Mouse (Mus musculus): ENCODE data around the gene Gltp. TPM values are rescaled to one million over a fixed set of nuclear protein-coding genes. Genes with fewer than 3 reads are reported as not detected.

The Gltp gene
- total and polyA plus RNA-seq, 3 experiments: 14.2 to 37.8 (median 17.0) TPM

DNA sequence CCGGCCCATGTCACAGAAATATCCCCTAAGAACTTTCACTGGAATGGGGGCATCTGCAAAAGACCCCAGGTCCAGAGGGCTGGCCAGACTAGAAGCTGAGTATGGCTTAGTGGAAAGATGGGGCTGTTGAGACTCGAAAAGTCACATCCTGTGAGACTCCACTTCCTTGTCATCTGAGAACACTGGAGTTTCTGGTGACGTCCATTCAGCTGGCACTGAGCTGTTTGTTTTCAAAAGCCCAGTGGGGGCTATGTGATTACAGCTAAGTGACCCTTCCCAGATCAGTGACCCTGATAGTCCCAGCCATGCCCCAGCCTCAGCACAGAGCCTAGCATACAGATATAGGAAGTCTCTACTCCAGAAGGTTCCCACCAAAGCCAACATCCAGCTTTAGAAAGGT, 39.3 kb downstream of the Gltp start:
- Histone ChIP-seq H3K4me1 (ENCODE audit: control insufficient read depth, insufficient read depth, low read length) (peaks cover 11% of the 10 kb centered on the region), H3K36me3 (ENCODE audit: control insufficient read depth, insufficient read depth, low read length) (no peaks in the 10 kb centered on the region), H3K27ac (peak overlapping the region; percentile 13), H3K4me3 (no peak overlapping the region), H3K79me2 (replicated peaks; ENCODE audit: control insufficient read depth, insufficient read depth, low read length) (no peaks in the 10 kb centered on the region), H3K9ac (ENCODE audit: low read depth, low read length) (peak overlapping the region; percentile 23; the same call in 1 of the 2 replicates), H3K27me3 (ENCODE audit: control insufficient read depth, insufficient read depth, low read length) (no peaks in the 10 kb centered on the region)
- 33% methylated on average over 3 of the region's 3 CpGs for WGBS
- intact Hi-C loops (cut with DNase I): loop anchor here (2.0 kb wide), 1 partner anchor 15 kb away; no protein-coding TSS in a partner anchor
- TF ChIP-seq POLR2A (IDR thresholded peaks at IDR 0.05; ENCODE audit: insufficient read depth, low read depth, low read length): no peak
- no peak for TF ChIP-seq CTCF (IDR thresholded peaks at IDR 0.05)
- no peak for TF ChIP-seq EP300 (IDR thresholded peaks at IDR 0.05; ENCODE audit: insufficient read depth, low read depth, low read length)
- DNase-seq: no peak

DNA sequence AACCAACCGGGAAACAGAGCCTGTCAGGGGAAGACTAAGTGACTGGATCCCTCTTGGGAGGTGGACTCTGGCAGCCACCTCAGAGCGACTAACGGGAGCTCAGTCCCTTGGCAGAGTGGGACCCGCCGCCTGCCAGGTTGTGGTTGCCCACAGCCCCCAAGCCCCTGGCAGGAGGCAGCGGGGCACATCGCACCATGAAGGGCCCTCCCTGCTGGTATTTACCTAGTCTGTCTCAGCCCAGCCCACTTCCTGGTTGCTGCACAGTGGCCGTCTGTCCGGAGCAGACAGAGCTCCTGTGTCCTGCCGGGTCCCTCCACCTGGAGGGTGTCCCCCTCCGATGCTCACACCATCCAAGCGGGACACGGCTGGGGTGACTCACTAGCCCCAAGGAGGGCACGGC, 39.8 kb downstream of the Gltp start:
- no peaks in the 10 kb centered on the region for H3K27me3 ChIP-seq (ENCODE audit: control insufficient read depth, insufficient read depth, low read length)

DNA sequence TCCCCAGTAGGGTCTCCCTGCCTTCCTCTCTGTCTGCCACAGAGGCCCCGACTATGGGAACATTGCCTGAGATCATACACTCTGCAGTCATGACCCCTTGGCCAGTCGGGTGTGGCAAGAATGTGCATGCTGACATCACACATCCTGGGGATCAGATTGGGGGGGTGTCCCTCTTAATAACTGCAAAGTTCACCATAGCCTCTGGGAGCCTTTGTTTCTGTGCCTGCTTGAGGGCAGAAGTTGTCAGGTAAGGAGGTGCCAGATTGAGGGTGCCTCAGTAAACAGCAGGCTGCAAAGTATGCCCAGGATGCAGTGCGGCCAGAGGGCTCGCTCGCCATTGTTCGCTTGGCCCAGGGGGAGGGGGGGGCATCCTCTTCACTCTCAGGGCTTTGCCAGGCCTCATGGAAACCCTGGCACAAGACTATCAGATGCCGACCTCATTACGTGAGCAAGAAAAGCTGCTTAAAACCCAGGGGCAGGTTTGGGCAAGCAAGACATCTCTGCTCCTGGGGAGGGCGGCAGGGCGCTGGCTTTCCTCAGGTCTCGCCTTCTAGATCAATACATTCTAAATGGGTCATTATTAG, 42.0 kb downstream of the Gltp start:
- H3K9ac ChIP-seq (ENCODE audit: low read depth, low read length): no peak overlapping the region
- H3K4me3 ChIP-seq: no peak overlapping the region
- TF ChIP-seq EP300 (IDR thresholded peaks at IDR 0.05; ENCODE audit: insufficient read depth, low read depth, low read length): 0 out of 2 replicates have a peak, but pooled peaks have one; percentile 10
- TF ChIP-seq CTCF (IDR thresholded peaks at IDR 0.05): no peak
- TF ChIP-seq POLR2A (IDR thresholded peaks at IDR 0.05; ENCODE audit: insufficient read depth, low read depth, low read length): 0 out of 2 replicates have a peak, but pooled peaks have one; percentile 14
- no peaks in the 10 kb centered on the region for H3K27me3 ChIP-seq (ENCODE audit: control insufficient read depth, insufficient read depth, low read length)
- peaks cover 5% of the 10 kb centered on the region for H3K4me1 ChIP-seq (ENCODE audit: control insufficient read depth, insufficient read depth, low read length)
- no peaks in the 10 kb centered on the region for H3K36me3 ChIP-seq (ENCODE audit: control insufficient read depth, insufficient read depth, low read length)
- peak in 1 of 2 experiments; percentile 48 for DNase-seq
- H3K27ac ChIP-seq: peak overlapping the region; percentile 60
- WGBS: 71% methylated on average over 11 of the region's 11 CpGs
- no peaks in the 10 kb centered on the region for H3K79me2 ChIP-seq (replicated peaks; ENCODE audit: control insufficient read depth, insufficient read depth, low read length)
- intact Hi-C loops (cut with DNase I): no loop called here

More for the DNA sequence above, 39.8 kb downstream of the Gltp start:
- H3K4me1 ChIP-seq (ENCODE audit: control insufficient read depth, insufficient read depth, low read length): peaks cover 11% of the 10 kb centered on the region
- no peaks in the 10 kb centered on the region for H3K79me2 ChIP-seq (replicated peaks; ENCODE audit: control insufficient read depth, insufficient read depth, low read length)
- DNase-seq: no peak
- H3K27ac ChIP-seq: peak overlapping the region; percentile 13
- H3K4me3 ChIP-seq: no peak overlapping the region
- 33% methylated on average over 14 of the region's 14 CpGs for WGBS
- no peaks in the 10 kb centered on the region for H3K36me3 ChIP-seq (ENCODE audit: control insufficient read depth, insufficient read depth, low read length)
- TF ChIP-seq POLR2A (IDR thresholded peaks at IDR 0.05; ENCODE audit: insufficient read depth, low read depth, low read length): no peak
- no peak for TF ChIP-seq CTCF (IDR thresholded peaks at IDR 0.05)
- no peak for TF ChIP-seq EP300 (IDR thresholded peaks at IDR 0.05; ENCODE audit: insufficient read depth, low read depth, low read length)
- peak overlapping the region; percentile 23; the same call in 1 of the 2 replicates for H3K9ac ChIP-seq (ENCODE audit: low read depth, low read length)
- intact Hi-C loops (cut with DNase I): loop anchor here (2.0 kb wide), 1 partner anchor 16 kb away; no protein-coding TSS in a partner anchor

DNA sequence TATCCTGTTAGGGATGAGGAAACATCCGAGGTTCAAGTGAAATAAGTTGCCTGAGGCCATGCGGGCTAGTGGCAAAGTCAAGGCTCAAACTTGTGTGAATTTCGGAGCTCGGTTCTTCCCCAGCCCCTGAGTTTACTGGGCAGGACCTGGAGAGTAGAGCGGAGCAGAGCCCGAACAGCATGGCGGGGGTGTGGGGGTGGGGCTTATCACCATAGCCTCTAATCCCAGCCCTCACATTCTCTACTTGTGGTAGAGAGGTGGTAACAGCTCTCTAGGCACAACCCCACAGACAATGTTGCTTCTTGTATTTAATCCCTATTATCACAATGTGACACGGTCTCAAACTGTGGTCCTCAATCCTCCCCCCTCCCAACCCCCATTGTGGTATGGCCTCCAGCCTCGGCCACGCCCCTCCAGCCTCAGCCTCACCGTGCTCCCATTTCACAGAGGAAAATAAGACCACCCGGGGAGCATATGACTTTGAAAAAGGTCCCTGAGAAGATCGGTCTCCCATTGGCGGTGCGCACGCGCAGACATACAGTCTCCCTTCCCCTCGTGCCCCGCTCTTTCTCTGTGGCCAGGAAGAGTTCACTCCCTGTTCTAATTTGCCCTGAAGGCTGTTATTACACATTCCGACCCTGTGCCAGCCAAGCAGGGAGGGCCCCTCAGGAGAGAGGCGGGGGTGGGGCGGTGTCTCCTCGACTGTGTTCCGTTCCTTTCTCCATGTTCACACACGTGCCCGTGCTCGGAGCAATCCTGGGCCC, 43.4 kb downstream of the Gltp start:
- H3K27me3 ChIP-seq (ENCODE audit: control insufficient read depth, insufficient read depth, low read length): no peaks in the 10 kb centered on the region
- peaks cover 1% of the 10 kb centered on the region for H3K4me1 ChIP-seq (ENCODE audit: control insufficient read depth, insufficient read depth, low read length)
- peak overlapping the region; percentile 32 for H3K9ac ChIP-seq (ENCODE audit: low read depth, low read length)

DNA sequence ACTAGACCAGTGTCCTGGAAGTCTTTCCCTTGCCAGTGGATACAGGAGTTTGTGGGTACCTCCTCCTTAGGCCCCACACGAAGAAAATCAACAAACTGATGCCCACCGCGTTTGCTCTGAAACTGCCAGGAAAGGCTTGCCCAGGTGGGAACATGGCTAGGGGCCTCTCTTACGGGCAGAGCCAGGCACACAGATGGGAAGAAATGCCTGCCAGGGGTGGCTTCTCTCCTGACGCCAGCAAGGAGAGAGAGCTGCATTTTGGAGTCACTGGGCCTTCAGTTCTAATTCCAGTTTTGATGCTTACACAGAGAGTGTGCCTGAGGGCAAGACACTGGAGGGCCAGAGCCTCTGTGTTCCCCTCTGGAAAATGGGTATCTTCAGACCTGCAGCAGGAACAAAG, 44.9 kb downstream of the Gltp start:
- no peaks in the 10 kb centered on the region; the same call in none of the 2 replicates for H3K4me1 ChIP-seq (ENCODE audit: control insufficient read depth, insufficient read depth, low read length)
- no peaks in the 10 kb centered on the region for H3K79me2 ChIP-seq (replicated peaks; ENCODE audit: control insufficient read depth, insufficient read depth, low read length)
- intact Hi-C loops (cut with DNase I): no loop called here
- H3K36me3 ChIP-seq (ENCODE audit: control insufficient read depth, insufficient read depth, low read length): no peaks in the 10 kb centered on the region
- no peak for TF ChIP-seq POLR2A (IDR thresholded peaks at IDR 0.05; ENCODE audit: insufficient read depth, low read depth, low read length)
- no peak for TF ChIP-seq CTCF (IDR thresholded peaks at IDR 0.05)
- TF ChIP-seq EP300 (IDR thresholded peaks at IDR 0.05; ENCODE audit: insufficient read depth, low read depth, low read length): no peak
- 88% methylated on average over 5 of the region's 5 CpGs for WGBS
- H3K9ac ChIP-seq (ENCODE audit: low read depth, low read length): no peak overlapping the region
- DNase-seq: no peak
- no peak overlapping the region for H3K27ac ChIP-seq
- H3K27me3 ChIP-seq (ENCODE audit: control insufficient read depth, insufficient read depth, low read length): no peaks in the 10 kb centered on the region
- H3K4me3 ChIP-seq: no peak overlapping the region

More for the DNA sequence above, 43.4 kb downstream of the Gltp start:
- Histone ChIP-seq H3K27ac (0 out of 2 replicates have a peak overlapping the region, but pooled peaks have one; percentile 10), H3K36me3 (ENCODE audit: control insufficient read depth, insufficient read depth, low read length) (no peaks in the 10 kb centered on the region), H3K4me3 (no peak overlapping the region; the same call in 1 of the 2 replicates), H3K79me2 (replicated peaks; ENCODE audit: control insufficient read depth, insufficient read depth, low read length) (no peaks in the 10 kb centered on the region)
- intact Hi-C loops (cut with DNase I): no loop called here
- TF ChIP-seq CTCF (IDR thresholded peaks at IDR 0.05) (no peak), EP300 (IDR thresholded peaks at IDR 0.05; ENCODE audit: insufficient read depth, low read depth, low read length) (no peak), POLR2A (IDR thresholded peaks at IDR 0.05; ENCODE audit: insufficient read depth, low read depth, low read length) (no peak)
- peak; percentile 49 to 50 for DNase-seq
- WGBS: 8% methylated on average over 27 of the region's 27 CpGs

Measured in heart, adult 2 months (tissue).